Mouse (Mus musculus) stomach, postnatal 0 days (tissue): ENCODE measurements around the gene Axl. TPM values are rescaled to one million over a fixed set of nuclear protein-coding genes. Genes with fewer than 3 reads are reported as not detected.

Source experiments
- ATAC-seq: fragments of 200-750 bp; cut with Nextera tagmentation; 2 replicates; pipeline ENCODE4 v1.8.0; 2017; ENCODE audit not compliant: low FRiP score, low TSS enrichment
- DNase-seq: peaks from one replicate; pipeline ENCODE4 v3.0.0-alpha.2; 2016; ENCODE audit warnings: low spot score
- H3K27ac ChIP-seq: fragments of 300-500 bp; sonication (generic); replicated peaks from 2 replicates; pipeline ENCODE4 v1.5.1; 2014; ENCODE audit warnings: mild to moderate bottlenecking, control low read depth
- H3K27me3 ChIP-seq: fragments of 300-500 bp; sonication (generic); 2 replicates; pipeline ENCODE4 v1.6.1; 2014; ENCODE audit warnings: low read length; ENCODE audit not compliant: control insufficient read depth, insufficient read depth
- H3K36me3 ChIP-seq: fragments of 300-500 bp; sonication (generic); 2 replicates; pipeline ENCODE4 v1.6.1; 2014; ENCODE audit warnings: low read length, mixed read lengths; ENCODE audit not compliant: control insufficient read depth, insufficient read depth
- H3K4me1 ChIP-seq: fragments of 300-500 bp; sonication (generic); replicated peaks from 2 replicates; pipeline ENCODE4 v1.6.1; 2014; ENCODE audit warnings: antibody characterized with exemption; ENCODE audit not compliant: control insufficient read depth, insufficient read depth
- H3K4me2 ChIP-seq: fragments of 300-500 bp; sonication (generic); replicated peaks from 2 replicates; pipeline ENCODE4 v1.6.1; 2014; ENCODE audit warnings: low read depth, mild to moderate bottlenecking, control low read depth, moderate library complexity
- H3K4me3 ChIP-seq: fragments of 300-500 bp; sonication (generic); 2 replicates; pipeline ENCODE4 v1.5.1; 2014; ENCODE audit warnings: low read depth, low read length, control low read depth
- H3K9ac ChIP-seq: fragments of 300-500 bp; sonication (generic); 2 replicates; pipeline ENCODE4 v1.6.1; 2014; ENCODE audit warnings: mild to moderate bottlenecking, low read length, control low read depth, mixed read lengths
- H3K9me3 ChIP-seq: fragments of 300-500 bp; sonication (generic); 2 replicates; pipeline ENCODE4 v1.6.1; 2016; ENCODE audit warnings: low read length; ENCODE audit not compliant: control insufficient read depth
- CTCF ChIP-seq: IDR thresholded peaks from 2 replicates; pipeline ENCODE4 v1.5.1; 2016; ENCODE audit warnings: antibody characterized with exemption, low read depth, mild to moderate bottlenecking, moderate library complexity
- EP300 ChIP-seq: optimal IDR thresholded peaks from 2 replicates; pipeline ENCODE3; 2016; ENCODE audit warnings: antibody characterized with exemption
- WGBS: fragments of 180-500 bp; shearing (Covaris S2); extraction: QIAGEN DNeasy Blood & Tissue Kit; methylation state at CpG from one replicate; pipeline ENCODE4 v1.1.7; 2014; 5-methylcytosine and 5-hydroxymethylcytosine counted together
- polyA plus RNA-seq: library from polyadenylated mRNA; unstranded; fragments of >200 nt; fragmentation: Nextera tagmentation; extraction: Ambion mirVana; gene quantifications from 2 replicates; pipeline ENCODE4 v1.2.1, GENCODE M21; 2015

Axl gene
- polyA plus RNA-seq, 1 experiment from 2014 or later: 53.4 TPM

DNA sequence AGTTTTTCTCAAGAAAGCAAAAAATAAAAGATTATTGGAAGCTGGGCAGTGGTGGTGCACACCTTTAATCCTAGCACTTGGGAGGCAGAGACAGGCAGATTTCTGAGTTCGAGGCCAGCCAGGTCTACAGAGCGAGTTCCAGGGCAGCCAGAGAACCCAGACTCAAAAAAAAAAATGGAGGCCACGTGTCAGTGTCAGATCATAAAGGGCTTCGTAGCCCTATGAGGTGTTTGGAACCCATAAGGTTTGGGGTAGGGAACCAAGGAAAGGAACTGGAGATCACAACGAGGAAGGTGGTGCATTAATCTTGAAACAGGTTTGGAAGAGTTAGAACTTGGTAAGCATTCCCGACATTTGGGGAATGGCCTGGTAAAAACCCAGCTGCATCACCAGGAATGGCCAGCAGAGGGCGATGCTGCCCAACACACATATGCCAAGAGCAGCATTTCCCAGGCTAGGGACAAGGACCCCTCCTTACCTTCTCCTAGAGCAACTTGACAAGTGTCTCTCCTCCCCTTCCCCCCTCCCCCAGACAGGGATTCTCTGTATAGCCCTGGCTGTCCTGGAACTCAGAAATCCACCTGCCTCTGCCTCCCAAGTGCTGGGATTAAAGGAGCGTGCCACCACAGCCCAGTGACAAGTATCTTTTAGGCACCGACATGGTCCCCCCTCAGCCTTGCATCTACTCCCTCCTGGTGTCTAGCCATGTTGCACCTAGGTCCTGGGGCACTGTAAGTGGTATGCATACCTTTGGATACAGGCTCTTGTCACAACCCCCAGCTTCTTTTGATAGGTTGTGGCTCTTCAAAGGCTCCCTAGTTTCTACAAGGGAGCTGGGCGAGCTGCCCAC, 68.5 kb downstream of the Axl start:
- DNase-seq (peak; percentile 83), ATAC-seq (peak; percentile 22; the same call in 1 of the 2 replicates)
- WGBS: 53% methylated on average over 10 of the region's 10 CpGs
- Histone ChIP-seq H3K4me3 (no peak overlapping the region), H3K4me2 (0 out of 2 replicates have a peak overlapping the region, but pooled peaks have one; percentile 74), H3K27me3 (no peaks in the 10 kb centered on the region), H3K4me1 (peaks cover 7% of the 10 kb centered on the region; the same call in 1 of the 2 replicates), H3K9ac (peak overlapping the region; percentile 38; the same call in 1 of the 2 replicates), H3K36me3 (peaks cover 33% of the 10 kb centered on the region), H3K9me3 (no peaks in the 10 kb centered on the region), H3K27ac (peak overlapping the region; percentile 74; the same call in 1 of the 2 replicates)
- TF ChIP-seq EP300: no peak
- peak; percentile 93 for TF ChIP-seq CTCF

DNA sequence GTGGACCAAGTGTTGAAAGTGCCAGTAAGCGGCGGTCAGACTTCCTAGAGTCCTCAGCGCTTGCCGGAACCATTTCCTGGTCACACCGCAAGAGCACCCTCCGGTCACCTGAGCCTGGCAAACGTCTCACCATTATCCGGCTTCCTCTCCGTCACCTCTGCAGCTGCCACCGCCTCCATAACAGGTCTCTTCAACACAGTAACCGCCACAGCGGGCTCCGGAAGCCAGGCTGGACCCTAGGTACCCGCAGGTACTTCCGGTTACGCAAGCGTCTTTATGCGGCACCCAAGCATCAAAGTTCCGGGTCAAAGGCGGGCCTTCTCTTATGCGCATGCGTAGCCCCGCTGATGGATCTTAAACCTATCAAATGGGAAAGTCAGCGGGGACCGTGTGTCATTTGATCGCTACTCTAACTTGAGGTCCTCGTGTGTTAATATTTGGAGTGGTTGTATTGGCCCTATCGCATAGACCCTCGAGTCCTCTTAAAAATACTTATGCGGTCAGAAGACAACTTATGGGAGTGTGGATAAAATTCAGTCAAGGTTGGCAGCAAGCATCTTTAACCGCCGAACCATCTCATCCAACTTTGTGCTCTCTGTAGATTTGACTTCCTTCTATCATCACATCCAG, 69.6 kb downstream of the Axl start, which contains the start of gene Ccdc97:
Gene Ccdc97, minus strand, starts transcription at position 301 of the 630 bp plus-strand sequence.
- ATAC-seq (peak; percentile 84), DNase-seq (peak; percentile 91)
- H3K36me3 ChIP-seq: peaks cover 29% of the 10 kb centered on the region
- H3K4me3 ChIP-seq: peak within 1 kb of the TSS; percentile 72
- 3% methylated on average over 32 of the region's 32 CpGs for WGBS
- peak within 1 kb of the TSS; percentile 93 for H3K27ac ChIP-seq
- H3K9me3 ChIP-seq: no peaks in the 10 kb centered on the region
- H3K9ac ChIP-seq: peak within 1 kb of the TSS; percentile 86
- peak within 1 kb of the TSS; percentile 74 for H3K4me2 ChIP-seq
- no peak for TF ChIP-seq CTCF
- TF ChIP-seq EP300: no peak
- H3K27me3 ChIP-seq: no peaks in the 10 kb centered on the region
- H3K4me1 ChIP-seq: peaks cover 7% of the 10 kb centered on the region; the same call in 1 of the 2 replicates

DNA sequence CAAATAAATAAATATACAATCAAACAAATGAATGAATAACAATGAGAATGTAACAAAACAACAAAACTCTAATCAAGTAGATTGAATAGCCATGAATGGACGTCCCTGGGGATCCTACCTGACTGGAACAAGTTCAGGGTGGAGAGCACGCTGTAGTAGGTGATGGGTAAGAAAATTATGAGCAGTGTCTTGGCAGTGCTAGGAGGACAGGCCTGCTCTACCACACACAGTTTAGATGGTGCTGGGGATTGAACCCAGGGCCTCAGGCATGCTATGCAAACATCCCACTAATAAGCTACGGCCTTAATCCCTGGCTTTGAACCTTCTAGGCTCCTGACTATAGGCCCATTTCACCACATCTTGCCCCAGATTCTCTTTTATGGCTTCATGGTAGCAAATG, 71.0 kb downstream of the Axl start:
- Histone ChIP-seq H3K36me3 (peaks cover 29% of the 10 kb centered on the region), H3K27ac (no peak overlapping the region), H3K9ac (no peak overlapping the region), H3K27me3 (no peaks in the 10 kb centered on the region), H3K4me1 (peaks cover 7% of the 10 kb centered on the region; the same call in 1 of the 2 replicates), H3K4me2 (peak overlapping the region; percentile 3; the same call in 1 of the 2 replicates), H3K9me3 (no peaks in the 10 kb centered on the region), H3K4me3 (no peak overlapping the region)
- DNase-seq (no peak), ATAC-seq (no peak)
- 85% methylated on average over 3 of the region's 3 CpGs for WGBS
- TF ChIP-seq CTCF (no peak), EP300 (no peak)

DNA sequence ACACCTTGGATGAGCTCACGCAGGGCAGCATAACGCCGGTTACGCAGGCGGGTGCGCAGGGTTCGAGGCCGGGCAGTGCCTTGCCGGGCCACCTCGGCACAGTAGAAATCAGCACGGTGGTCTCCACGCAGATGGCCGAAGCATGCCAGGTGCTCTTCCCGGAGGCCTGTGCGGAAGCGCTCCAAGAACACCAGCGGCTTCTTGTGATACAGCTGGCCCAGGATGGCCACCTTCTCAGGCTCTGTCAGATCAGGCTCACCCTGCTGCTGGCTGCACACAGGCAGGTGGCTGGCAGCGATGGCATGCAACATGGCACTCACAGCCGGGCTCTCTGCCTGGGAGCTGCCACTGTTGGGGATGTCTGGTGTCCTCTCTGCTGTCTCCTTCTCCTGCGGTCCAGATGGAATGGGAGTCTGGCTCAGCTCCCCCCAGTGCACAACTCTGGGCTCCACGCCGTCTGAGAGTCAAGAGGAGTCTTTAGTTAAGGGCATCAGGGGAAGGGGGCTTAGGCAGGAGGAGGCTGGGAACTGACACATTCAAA, 72.7 kb downstream of the Axl start:
- H3K36me3 ChIP-seq: peaks cover 23% of the 10 kb centered on the region
- no peak for ATAC-seq

DNA sequence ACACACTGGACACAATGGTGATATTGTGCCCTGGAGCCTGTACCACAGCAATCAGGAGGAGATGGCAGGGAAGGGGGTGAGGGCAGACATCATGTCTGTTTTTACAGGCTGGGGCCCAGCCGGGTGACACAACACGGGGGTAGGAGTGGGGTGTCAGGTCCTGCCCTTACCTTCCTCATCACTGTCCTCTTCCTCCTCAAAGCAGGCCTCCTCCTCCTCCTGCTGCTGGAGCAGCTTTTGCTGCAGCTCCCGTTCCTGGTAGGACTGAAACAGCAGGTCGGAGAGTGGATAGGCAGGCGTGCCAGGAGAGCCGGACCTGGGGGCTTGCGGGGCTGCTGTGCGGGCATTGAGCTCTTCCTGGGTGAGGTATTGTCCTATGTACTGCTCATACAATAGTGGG, 73.9 kb downstream of the Axl start:
- WGBS: 95% methylated on average over 8 of the region's 8 CpGs
- TF ChIP-seq CTCF (no peak), EP300 (no peak)
- H3K4me2 ChIP-seq: no peak overlapping the region
- H3K4me3 ChIP-seq: no peak overlapping the region
- no peaks in the 10 kb centered on the region for H3K9me3 ChIP-seq
- peaks cover 14% of the 10 kb centered on the region for H3K4me1 ChIP-seq
- H3K9ac ChIP-seq: no peak overlapping the region
- no peaks in the 10 kb centered on the region for H3K27me3 ChIP-seq
- H3K27ac ChIP-seq: no peak overlapping the region
- ATAC-seq (no peak), DNase-seq (no peak)
- peaks cover 23% of the 10 kb centered on the region for H3K36me3 ChIP-seq

More for the DNA sequence above, 72.7 kb downstream of the Axl start:
- no peaks in the 10 kb centered on the region for H3K27me3 ChIP-seq
- no peak overlapping the region for H3K4me2 ChIP-seq
- no peak overlapping the region for H3K4me3 ChIP-seq
- no peaks in the 10 kb centered on the region for H3K9me3 ChIP-seq
- no peak overlapping the region for H3K9ac ChIP-seq
- H3K4me1 ChIP-seq: peaks cover 7% of the 10 kb centered on the region; the same call in 1 of the 2 replicates
- 97% methylated on average over 22 of the region's 22 CpGs for WGBS
- no peak overlapping the region for H3K27ac ChIP-seq
- DNase-seq: no peak
- TF ChIP-seq CTCF (no peak), EP300 (no peak)
